Mouse (Mus musculus) neural tube, embryonic 14.5 days (tissue): Measurements from ENCODE around the gene Lrpprc. TPM values are rescaled to one million over a fixed set of nuclear protein-coding genes. Genes with fewer than 3 reads are reported as not detected.
A peak's percentile ranks its signal among the peaks of the same experiment; 100 is the strongest.

Source experiments
- ATAC-seq: fragments of 200-750 bp; cut with Nextera tagmentation; 2 replicates; pipeline ENCODE4 v1.8.0; 2017; ENCODE audit warnings: low read depth, mild to moderate bottlenecking, moderate TSS enrichment, moderate library complexity
- H3K27ac ChIP-seq: fragments of 300-500 bp; sonication (generic); 2 replicates; pipeline ENCODE4 v1.5.1; 2014; ENCODE audit warnings: low read depth, mild to moderate bottlenecking, control low read depth, low read length, moderate library complexity, mixed read lengths
- H3K27me3 ChIP-seq: fragments of 300-500 bp; sonication (generic); 2 replicates; pipeline ENCODE4 v1.6.1; 2014; ENCODE audit warnings: low read length; ENCODE audit not compliant: control insufficient read depth, insufficient read depth
- H3K36me3 ChIP-seq: fragments of 300-500 bp; sonication (generic); 2 replicates; pipeline ENCODE4 v1.6.1; 2014; ENCODE audit warnings: low read length, mixed read lengths; ENCODE audit not compliant: control insufficient read depth, insufficient read depth
- H3K4me1 ChIP-seq: fragments of 300-500 bp; sonication (generic); 2 replicates; pipeline ENCODE4 v1.6.1; 2014; ENCODE audit warnings: low read length; ENCODE audit not compliant: control insufficient read depth, insufficient read depth
- H3K4me2 ChIP-seq: fragments of 300-500 bp; sonication (generic); 2 replicates; pipeline ENCODE4 v1.6.1; 2014; ENCODE audit warnings: mild to moderate bottlenecking, low read depth, low read length, control low read depth
- H3K4me3 ChIP-seq: fragments of 300-500 bp; sonication (generic); 2 replicates; pipeline ENCODE4 v1.5.1; 2014; ENCODE audit warnings: low read depth, low read length, control low read depth, mixed read lengths
- H3K9ac ChIP-seq: fragments of 300-500 bp; sonication (generic); replicated peaks from 2 replicates; pipeline ENCODE4 v1.6.1; 2014; ENCODE audit warnings: low read depth, mild to moderate bottlenecking, control low read depth, low read length, mixed read lengths
- H3K9me3 ChIP-seq: fragments of 300-500 bp; sonication (generic); 2 replicates; pipeline ENCODE4 v1.6.1; 2016; ENCODE audit warnings: low read length; ENCODE audit not compliant: control insufficient read depth
- WGBS: fragments of 180-500 bp; shearing (Covaris S2); extraction: QIAGEN DNeasy Blood & Tissue Kit; methylation state at CpG from one replicate; pipeline ENCODE4 v1.1.7; 2014; 5-methylcytosine and 5-hydroxymethylcytosine counted together
- polyA plus RNA-seq: library from polyadenylated mRNA; unstranded; fragments of >200 nt; fragmentation: Nextera tagmentation; extraction: Ambion mirVana; gene quantifications from 2 replicates; pipeline ENCODE4 v1.2.1, GENCODE M21; 2014

The Lrpprc gene
- polyA plus RNA-seq, 1 experiment from 2014 or later: 53.1 TPM

DNA sequence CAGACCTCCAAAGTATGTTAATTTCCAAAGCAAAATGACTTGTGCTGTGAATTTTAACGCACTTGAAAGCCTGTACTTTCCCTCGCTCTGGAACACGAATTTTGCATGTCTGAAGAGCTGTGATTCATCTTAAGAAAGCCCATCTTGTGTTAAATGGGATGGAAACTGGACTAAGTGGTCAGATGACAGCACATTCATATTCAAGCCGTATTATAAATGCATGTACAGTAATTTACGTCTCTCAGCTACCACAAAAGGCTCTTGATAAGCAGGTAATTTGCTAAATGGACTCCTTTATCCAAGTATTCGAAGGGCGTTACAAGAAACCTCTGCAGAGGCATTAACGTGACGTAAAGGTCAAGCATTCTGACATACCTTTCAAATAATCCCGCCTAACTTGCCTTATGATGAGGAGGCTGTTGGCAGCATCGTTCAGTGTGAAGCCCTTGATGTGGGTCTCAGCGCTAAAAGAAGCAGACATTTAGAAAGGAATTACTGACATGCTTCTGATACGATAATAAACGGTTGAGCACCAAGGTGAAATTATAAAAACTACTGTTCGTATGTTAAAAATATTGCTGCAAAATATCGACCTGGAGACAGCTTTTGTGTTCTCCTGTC is 74.2 kb downstream of the Lrpprc start:
- Histone ChIP-seq H3K27me3 (no peaks in the 10 kb centered on the region), H3K36me3 (peaks cover 5% of the 10 kb centered on the region), H3K9ac (no peak overlapping the region), H3K4me3 (no peak overlapping the region), H3K9me3 (no peaks in the 10 kb centered on the region), H3K4me1 (0 out of 2 replicates have a peak, but pooled peaks cover 3% of the 10 kb centered on the region), H3K27ac (no peak overlapping the region), H3K4me2 (no peak overlapping the region)
- no peak for ATAC-seq
- WGBS: 40% methylated on average over 16 of the region's 16 CpGs

DNA sequence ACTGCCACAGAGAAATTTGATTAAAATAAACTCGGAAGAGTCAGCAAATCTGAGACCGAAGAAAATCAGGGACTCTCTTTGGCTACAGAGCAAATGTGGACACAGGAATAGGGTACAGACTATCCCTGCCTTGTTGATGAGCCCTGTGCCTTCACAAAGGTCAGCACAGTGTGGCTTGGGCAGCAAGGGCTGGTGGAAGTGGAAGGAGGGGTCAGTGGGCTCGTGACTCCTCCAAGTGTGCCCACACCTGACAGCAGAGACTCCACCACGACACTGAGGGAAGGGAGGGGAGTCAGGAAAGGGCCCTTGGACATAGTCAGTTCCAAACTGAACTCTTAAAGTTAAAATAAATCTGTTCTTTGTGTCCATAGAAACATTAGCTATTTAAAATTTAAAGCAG is 75.7 kb downstream of the Lrpprc start:
- WGBS: 64% methylated on average over 4 of the region's 4 CpGs
- no peak overlapping the region for H3K27ac ChIP-seq

DNA sequence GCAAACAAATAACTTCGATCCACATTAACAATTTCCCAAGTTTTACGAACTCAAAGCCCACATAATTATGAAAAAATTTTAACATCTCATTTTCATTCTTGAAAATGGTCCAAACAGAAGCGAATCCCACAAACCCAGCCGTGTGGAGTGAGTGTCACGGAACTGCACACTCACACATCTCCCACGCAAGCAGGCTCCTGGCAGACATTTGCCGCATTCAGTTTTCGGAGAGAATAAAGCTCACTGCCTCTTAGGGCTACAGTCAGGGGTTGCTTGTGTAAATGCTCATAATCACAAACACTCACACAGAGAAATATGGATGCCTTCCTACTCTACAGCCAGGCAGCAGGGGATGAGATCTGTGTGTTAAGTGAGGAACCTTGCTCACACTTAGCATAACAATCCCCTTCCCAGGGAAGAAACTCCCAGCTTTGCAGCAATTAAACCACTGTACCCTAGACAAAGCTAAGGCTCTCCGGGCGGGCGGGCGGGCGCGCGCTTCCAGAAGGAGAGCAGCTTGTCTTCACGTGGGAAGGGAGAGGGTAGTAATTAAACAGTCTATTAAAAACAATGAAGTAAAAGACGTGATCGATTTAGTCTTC is 76.9 kb downstream of the Lrpprc start:
- Histone ChIP-seq H3K4me2 (no peak overlapping the region), H3K9me3 (no peaks in the 10 kb centered on the region), H3K4me3 (no peak overlapping the region), H3K4me1 (peaks cover 9% of the 10 kb centered on the region; the same call in 1 of the 2 replicates), H3K9ac (no peak overlapping the region), H3K27ac (no peak overlapping the region), H3K27me3 (no peaks in the 10 kb centered on the region), H3K36me3 (peaks cover 5% of the 10 kb centered on the region)
- no peak for ATAC-seq
- 52% methylated on average over 18 of the region's 18 CpGs for WGBS

More for the DNA sequence above, 75.7 kb downstream of the Lrpprc start:
- Histone ChIP-seq H3K4me1 (0 out of 2 replicates have a peak, but pooled peaks cover 3% of the 10 kb centered on the region), H3K9ac (no peak overlapping the region), H3K4me3 (no peak overlapping the region), H3K27me3 (no peaks in the 10 kb centered on the region), H3K36me3 (peaks cover 5% of the 10 kb centered on the region), H3K4me2 (no peak overlapping the region), H3K9me3 (no peaks in the 10 kb centered on the region)
- ATAC-seq: no peak

DNA sequence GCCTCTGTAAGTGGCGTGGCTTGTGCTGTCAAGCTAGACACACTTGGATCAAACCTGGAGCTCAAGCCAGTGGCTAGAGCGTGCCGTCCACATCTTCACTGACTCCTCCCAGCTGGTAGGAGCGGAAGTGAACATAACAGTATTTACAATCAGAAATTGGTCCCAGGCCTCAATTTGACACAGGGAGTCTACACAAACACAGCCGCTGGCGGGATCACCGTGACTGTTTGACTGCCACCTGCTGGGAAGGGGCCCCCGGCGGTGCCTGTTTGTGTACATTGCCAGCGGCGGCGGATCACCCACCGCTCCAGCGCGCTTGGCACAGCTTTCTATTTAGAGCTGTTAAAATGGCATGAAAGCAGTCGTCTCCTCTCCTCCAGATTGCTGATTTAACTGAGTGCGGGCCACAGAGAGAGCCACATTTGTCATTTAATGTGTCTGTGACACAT is 81.2 kb downstream of the Lrpprc start:
- H3K9ac ChIP-seq: no peak overlapping the region
- H3K36me3 ChIP-seq: peaks cover 8% of the 10 kb centered on the region
- H3K4me3 ChIP-seq: no peak overlapping the region
- H3K4me2 ChIP-seq: peak overlapping the region; percentile 23
- H3K9me3 ChIP-seq: no peaks in the 10 kb centered on the region
- ATAC-seq: peak; percentile 80
- no peak overlapping the region for H3K27ac ChIP-seq
- no peaks in the 10 kb centered on the region for H3K27me3 ChIP-seq
- WGBS: 25% methylated on average over 17 of the region's 17 CpGs
- H3K4me1 ChIP-seq: peaks cover 9% of the 10 kb centered on the region; the same call in 1 of the 2 replicates

DNA sequence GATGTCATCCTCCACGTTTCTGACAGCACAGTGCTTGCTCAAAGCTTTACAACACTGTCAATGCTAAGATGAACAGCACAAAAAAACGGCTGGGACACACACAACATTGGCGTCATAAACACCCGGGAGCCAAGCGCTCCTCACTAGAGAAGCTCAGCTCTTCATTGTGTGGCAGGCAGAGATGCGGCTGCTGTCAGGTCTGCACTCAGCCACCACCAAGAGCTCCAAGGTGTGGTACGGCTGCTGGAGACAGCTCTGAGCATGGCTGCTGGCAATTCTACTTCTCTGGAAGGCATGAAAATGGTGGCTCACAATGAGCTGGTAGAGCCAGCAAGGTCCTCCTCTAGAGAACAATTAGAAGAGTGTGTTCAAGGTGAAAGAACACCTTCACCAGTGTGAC is 81.8 kb downstream of the Lrpprc start:
- no peaks in the 10 kb centered on the region for H3K27me3 ChIP-seq
- H3K4me3 ChIP-seq: no peak overlapping the region
- H3K4me1 ChIP-seq: peaks cover 9% of the 10 kb centered on the region; the same call in 1 of the 2 replicates
- no peak for ATAC-seq
- H3K9me3 ChIP-seq: no peaks in the 10 kb centered on the region
- H3K36me3 ChIP-seq: peaks cover 8% of the 10 kb centered on the region
- 70% methylated on average over 7 of the region's 7 CpGs for WGBS
- no peak overlapping the region for H3K27ac ChIP-seq
- no peak overlapping the region for H3K9ac ChIP-seq
- no peak overlapping the region for H3K4me2 ChIP-seq

DNA sequence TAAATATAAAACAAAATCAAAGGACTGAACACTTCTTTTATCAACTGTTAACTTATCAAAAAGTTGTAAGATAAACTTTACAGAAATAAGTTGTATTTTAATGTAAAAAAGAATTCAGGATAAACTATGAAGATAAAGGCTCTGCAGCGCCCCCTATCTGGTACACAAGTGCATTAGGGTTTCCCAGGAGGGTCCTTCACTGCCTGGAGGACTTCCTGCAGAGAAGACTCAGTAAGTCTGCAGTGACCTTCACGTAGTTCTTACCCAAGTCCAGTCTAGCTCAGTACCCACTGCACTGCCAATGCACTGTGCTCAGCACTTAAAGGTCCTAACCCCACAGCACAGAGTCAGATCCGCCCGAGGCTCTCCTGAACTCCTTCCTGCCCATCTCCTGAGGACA is 83.2 kb downstream of the Lrpprc start:
- Histone ChIP-seq H3K27ac (no peak overlapping the region), H3K4me3 (no peak overlapping the region), H3K9ac (no peak overlapping the region), H3K36me3 (peaks cover 8% of the 10 kb centered on the region), H3K27me3 (no peaks in the 10 kb centered on the region), H3K4me2 (no peak overlapping the region), H3K9me3 (no peaks in the 10 kb centered on the region), H3K4me1 (peaks cover 12% of the 10 kb centered on the region)
- WGBS: 63% methylated on average over 4 of the region's 4 CpGs
- no peak for ATAC-seq

DNA sequence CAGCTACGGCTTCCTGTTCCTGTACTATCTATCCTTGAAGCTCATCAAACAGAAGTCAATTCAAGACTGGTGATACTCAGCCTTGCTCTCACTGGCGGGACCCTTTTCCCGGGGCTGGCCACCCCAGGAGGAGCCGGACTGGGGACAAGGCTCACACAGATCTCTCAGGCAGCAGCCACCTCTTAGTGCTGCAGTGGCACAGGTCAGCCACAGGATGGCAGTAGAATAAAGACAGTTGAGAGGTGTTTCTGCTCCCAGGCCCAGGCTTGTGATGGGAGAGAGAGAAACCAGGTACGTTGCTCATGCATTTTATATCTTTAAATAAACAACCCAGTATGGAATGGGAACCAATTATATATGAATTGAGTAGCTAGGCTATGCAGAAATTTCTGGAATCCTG is 91.9 kb downstream of the Lrpprc start:
- Histone ChIP-seq H3K4me1 (peaks cover 6% of the 10 kb centered on the region; the same call in 1 of the 2 replicates), H3K36me3 (no peaks in the 10 kb centered on the region), H3K4me2 (no peak overlapping the region), H3K9me3 (no peaks in the 10 kb centered on the region), H3K27me3 (no peaks in the 10 kb centered on the region), H3K4me3 (no peak overlapping the region), H3K27ac (no peak overlapping the region), H3K9ac (no peak overlapping the region)
- peak; percentile 39; the same call in 1 of the 2 replicates for ATAC-seq
- 33% methylated on average over 5 of the region's 5 CpGs for WGBS

DNA sequence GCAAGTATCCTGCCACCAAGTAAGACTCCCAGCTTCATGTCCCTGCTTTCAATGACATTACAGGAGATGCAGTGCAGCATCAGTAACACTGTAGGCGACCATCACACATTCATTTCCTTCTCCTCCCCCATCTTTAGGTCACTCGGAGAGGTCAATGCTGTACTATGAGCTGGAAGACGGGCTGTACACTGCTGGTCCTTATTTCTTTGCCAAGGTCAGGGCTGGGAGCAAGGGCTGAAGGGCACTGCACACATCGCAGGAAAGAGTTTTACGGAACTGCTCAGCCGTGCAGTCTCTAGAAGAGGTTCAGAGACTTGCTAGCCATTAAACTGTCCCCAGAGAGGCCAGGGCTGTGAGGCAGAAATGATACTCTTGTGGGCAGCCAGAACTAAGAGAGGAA is 94.1 kb downstream of the Lrpprc start:
- Histone ChIP-seq H3K4me3 (no peak overlapping the region), H3K9me3 (no peaks in the 10 kb centered on the region), H3K4me1 (no peaks in the 10 kb centered on the region), H3K9ac (no peak overlapping the region), H3K4me2 (no peak overlapping the region), H3K27ac (no peak overlapping the region), H3K36me3 (no peaks in the 10 kb centered on the region), H3K27me3 (no peaks in the 10 kb centered on the region)
- WGBS: 59% methylated on average over 6 of the region's 6 CpGs
- ATAC-seq: no peak

DNA sequence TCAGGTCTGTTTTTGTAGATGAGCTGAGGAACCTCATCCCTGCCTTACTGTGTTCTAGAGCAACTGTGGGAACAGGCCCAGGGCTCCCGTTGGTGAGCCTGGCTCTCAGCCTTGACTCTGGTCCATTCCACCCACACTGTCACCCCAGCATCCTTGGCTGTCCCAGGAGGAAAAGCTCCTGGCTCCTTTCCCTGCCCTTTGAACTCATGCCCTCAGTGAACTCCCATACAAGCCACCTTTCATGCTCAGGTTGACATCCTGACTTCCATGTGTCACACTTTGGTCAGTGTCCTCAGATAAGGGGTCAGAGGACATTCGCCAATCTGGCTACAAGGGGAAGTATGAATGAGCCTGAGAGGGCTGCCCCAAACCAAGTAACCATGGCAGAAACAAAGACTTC is 96.8 kb downstream of the Lrpprc start:
- Histone ChIP-seq H3K9ac (no peak overlapping the region), H3K9me3 (no peaks in the 10 kb centered on the region), H3K36me3 (no peaks in the 10 kb centered on the region), H3K4me2 (no peak overlapping the region), H3K27ac (no peak overlapping the region), H3K27me3 (no peaks in the 10 kb centered on the region), H3K4me3 (no peak overlapping the region), H3K4me1 (no peaks in the 10 kb centered on the region)
- WGBS: 81% methylated on average over 2 of the region's 2 CpGs
- no peak for ATAC-seq
